Mouse (Mus musculus): ENCODE measurements at regions not wholly inside any gene's neighbourhood (a gene's known extent, or its start where the extent isn't known, plus 50 kb on each side); places are given as distances from the start of the nearest gene placed in this dataset.
"Not testable (repeated sequence)": the region's sequence is repeated elsewhere in the genome, so short reads cannot be mapped to it uniquely, and the experiment has no call there.

DNA sequence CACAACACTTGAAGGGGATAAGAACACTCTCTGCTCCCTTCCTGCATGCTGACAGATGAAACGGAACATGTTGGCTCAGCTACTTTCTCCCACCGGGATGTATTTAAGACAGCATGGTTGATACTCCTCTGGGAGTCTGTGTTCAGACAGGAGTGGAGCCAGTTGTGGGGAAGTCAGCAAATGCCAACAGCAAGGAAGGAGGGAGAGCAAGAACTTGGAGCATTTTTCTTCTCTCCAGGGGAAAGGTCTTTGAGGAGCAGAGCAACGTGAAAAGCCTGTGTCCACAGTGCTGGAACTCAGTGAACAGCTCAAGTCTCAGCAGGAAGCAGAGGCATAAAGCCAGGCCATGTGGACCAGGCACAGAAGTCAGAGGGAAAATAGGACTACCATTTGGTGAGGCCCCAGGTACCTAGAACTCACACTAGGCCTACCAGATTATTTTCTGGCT, 188.8 kb upstream of the Dmac1 start:
- peak; percentile 98 for DNase-seq

DNA sequence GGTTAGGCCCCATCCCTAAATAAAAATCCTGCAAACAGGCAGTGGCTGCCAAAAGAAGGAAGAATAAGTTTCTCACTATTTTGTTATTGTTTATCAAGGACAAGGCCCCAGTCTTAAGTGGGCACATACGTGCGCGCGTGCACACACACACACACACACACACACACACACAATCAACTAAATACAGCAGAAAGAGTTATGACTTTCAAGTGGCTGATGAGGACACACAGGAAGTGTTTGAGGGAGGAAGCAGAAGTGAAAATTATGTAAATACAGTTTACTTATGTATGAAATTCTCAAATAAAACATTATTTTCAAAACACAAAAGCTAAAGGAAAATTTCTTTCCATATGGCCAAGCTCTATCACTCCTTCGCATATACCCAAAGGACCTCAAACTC, 185.5 kb upstream of the Dmac1 start:
- no peak for DNase-seq

DNA sequence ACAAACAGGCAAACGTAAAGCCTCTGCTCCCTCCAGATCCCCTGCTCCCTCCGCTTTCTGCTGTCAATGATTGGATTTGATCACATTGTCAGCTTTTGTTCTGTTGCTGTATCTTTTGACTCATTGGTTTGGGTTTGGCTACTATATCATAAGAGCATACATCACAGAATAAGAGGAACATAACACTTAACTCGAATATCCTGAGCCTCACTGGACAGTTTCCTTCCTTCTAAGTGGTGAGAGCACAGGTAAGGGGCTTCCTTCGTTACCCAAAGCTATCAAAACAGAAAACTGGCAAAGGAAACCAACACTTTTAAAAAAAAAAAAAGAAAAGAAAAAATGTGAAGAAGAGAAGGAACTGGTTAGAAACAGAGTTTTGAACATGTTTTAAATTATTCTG, 171.4 kb upstream of the Dmac1 start:
- DNase-seq, result no peak

DNA sequence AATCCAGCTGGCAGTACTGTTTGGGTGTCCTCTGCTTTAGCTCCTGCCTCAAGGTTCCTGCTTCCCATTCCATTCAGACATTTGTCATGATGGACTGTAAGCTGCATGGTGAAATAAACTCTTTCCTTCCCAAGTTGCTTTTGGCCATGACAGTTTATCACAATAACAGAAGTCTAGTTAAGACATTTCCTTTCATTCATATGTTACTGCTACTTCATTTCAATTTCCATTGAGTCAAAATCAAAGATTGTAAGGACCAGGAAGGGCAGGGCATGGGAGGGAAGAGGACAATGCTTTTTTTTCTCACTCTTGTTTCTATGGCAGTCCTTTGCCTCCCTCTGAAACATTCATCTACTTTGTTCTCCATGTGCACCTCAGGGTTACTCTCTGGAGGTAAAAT, 145.2 kb upstream of the Dmac1 start:
- DNase-seq, result no peak

DNA sequence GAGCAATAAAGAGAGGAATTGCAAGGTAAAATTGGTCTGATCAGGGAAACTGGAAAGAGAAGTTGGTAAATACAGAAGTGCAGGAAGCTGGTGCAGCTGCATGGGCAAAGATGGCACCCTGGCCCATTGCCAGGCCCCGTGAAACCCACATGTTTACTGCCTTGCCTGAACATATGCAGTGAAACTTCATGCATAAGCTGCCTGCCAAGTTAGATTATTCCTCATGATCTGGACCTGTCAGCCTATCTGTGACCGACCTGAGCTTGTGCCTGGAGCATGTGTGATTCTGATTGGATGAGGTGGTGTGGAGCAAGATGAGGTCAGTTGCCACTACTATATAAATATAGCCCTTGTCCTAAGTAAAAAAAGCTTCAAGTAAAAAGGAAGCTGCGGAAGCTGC, 122.6 kb upstream of the Dmac1 start:
- DNase-seq, result not testable (repeated sequence)

DNA sequence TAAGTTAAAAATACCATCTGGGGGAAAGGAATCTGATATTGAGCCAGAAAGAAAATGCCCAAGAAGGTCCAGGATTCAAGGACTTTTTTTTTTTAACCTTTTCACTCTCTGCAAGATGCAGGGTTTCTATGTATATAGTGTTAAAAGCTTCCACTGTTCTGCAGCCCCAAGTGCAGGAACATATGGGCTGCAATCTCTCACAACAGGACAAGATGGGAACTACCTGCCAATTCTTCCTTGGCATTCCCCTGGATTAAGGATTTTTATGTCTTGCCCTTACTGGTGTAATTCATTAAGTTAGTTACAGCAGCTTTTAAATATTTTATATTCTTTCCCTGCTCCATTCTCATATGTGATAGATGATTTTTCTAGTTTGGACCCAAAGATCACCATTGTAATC, 116.9 kb upstream of the Dmac1 start:
- DNase-seq, result peak; percentile 60

DNA sequence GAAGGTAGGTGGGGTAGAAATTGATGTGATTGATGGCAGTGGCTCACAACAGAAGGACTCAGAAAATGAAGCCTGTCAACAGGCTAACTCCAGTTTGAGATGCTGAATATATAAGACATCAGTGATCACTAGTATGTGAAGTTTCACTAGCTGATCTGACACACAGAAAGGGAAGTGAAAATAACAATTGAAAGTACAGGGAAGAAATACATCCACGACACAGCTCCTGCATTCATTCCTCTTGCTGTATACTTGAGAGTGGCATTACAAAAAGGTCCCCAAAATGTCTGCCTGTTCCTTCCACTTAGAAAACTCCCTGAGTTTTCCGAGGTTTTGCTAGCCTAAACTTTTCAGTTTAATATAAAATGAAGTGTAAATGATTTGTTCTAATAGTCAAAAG, 116.2 kb upstream of the Dmac1 start:
- no peak for DNase-seq

DNA sequence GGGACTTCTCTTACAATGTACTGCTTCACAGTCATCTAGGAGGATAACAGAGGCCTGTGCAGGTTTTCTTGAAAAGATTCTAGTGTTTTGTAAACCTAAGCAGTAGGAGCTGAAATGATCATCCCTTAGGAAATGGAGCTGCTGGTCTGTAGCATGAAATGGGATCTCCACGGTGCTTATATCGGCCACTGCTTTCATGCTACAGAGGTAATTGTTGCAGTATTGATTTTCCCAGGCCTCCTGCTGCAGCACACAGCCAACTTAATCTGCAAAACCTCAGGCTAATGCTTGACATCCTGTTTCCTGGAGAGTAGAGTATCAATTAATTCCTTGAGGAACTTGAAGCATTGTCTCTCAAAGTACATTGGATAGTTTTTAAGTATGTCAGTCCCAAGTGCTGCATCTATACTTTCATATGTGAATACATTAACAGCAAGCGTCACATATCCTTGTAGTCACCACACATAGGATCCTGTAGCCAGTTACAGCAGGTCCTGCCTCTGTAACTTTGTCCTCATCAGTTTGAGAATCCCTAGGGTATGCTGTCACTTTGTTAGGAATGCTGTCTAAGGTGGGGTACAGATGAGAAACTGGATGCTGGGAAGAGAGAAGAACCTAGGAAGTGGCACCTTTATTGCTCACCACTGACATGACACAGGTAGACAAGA, 108.3 kb upstream of the Dmac1 start:
- no peak for DNase-seq

DNA sequence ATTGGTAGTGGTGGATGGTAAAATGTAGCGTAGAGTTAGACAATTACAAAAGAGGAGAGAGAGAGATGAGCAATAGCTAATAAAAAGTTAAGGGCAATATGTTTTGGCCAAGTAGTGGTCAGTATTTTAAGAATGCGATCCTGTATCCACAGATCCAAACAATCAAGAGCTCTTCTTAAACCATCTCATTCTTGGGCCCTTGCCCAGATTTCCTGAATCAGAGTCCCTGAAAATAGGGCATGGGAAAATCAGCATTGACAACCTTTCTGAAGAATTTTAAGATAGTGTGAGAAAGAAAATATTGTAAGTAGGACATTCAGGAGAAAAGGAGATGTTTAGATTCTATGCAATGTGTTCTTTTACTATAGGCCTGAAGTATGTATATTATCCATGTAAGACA, 81.4 kb upstream of the Dmac1 start:
- peak; percentile 27 for DNase-seq

DNA sequence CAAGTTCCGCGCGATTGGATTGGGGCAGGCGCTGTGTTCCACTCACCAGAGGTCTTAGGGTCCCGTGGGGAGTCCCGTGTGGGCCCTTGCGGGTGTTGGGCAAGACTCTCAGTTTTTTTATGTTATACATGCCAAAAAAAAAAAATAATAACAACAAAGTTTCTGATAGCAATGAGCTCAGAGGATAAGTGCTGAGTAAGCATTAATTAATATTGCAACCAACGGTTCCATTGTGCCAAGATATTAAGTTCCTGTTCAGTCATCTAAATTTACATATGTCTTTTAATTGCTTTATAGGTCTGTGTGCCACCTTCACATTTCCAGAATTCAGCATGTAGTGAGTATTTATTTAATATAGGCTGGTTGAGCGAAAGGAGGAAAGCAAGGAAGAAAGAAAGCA, 77.5 kb upstream of the Dmac1 start:
- DNase-seq, result no peak

DNA sequence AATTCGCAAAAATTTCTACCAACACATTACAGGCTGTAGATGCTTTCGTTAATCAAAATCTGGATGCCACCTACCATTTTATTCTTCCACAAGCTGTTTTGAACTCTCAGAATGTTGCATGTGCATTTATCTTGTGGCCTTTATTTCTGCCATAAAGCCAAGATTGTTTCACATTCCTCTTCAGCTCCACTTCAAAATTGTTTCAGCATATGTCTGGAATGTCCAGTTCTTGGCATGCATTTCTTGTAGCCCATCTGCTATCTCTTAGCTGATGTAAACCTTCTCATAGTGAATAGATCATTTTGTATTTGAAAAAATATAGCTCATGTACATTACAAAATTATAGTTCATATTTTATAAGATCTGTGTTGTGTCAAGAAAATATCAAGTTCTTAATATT, 56.4 kb upstream of the Dmac1 start:
- peak; percentile 78 for DNase-seq

DNA sequence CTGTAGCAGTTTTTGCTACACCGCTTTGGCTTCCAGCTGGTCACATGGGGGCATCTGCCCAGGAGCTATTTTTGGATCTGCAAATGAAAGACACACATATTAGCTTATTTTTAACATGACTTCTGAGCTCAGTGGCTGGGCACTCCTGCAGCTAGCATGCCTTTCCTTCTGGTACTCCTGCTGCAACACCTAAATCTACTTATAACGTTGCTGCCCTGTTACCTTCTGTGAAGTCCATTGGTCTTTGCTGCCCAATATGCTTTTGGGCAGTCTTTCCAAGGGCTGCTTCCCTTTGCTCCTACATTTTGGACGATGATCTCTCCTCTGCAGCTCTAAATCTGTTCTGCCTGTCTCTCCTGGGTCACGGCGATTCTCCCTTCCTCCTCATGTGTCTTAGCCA, 54.7 kb upstream of the Dmac1 start:
- DNase-seq, result peak; percentile 49

DNA sequence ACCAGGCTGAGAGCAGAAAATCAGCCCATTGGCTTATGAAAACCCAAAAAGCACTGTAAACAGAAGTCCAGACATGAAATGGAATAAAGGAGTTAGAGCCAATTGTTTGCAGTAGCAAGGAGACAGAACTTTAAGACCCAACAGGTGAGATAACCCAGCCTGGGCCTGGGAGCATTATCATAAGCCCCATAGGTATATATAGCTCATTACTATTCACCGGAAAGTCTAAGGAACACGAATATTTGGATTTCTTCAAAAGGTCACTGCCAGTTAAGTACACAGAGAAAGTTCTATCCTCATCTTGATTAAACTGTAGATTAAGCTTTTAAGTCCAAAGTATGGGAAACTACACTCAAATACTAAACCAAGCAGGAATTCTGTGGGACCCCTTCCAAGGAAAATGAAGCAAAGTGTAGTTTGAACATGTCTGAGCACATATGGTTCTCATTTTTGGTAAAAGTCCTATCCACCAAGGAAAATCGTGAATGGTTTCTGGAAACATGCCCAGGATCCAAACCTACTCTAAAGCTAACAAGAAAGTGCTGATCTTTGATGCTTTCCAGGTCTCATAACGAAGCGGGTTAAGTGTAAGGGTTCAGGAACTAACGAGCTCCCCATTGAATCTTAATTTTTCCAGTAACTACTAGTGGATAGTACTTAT, 51.5 kb upstream of the Dmac1 start:
- DNase-seq, result no peak
